Mouse (Mus musculus) kidney, embryonic 16.5 days (tissue): ENCODE data around the gene Bst2. TPM values are rescaled to one million over a fixed set of nuclear protein-coding genes. Genes with fewer than 3 reads are reported as not detected.
"Not testable (repeated sequence)": the region's sequence is repeated elsewhere in the genome, so short reads cannot be mapped to it uniquely, and the experiment has no call there.

ENCODE experiments used
- ATAC-seq: fragments of 200-750 bp; cut with Nextera tagmentation; 2 replicates; pipeline ENCODE4 v1.8.0; 2017; ENCODE audit warnings: moderate TSS enrichment; ENCODE audit not compliant: low FRiP score, low TSS enrichment
- H3K27ac ChIP-seq: fragments of 300-500 bp; sonication (generic); 2 replicates; pipeline ENCODE4 v1.5.1; 2014; ENCODE audit warnings: low read length
- H3K27me3 ChIP-seq: fragments of 300-500 bp; sonication (generic); 2 replicates; pipeline ENCODE4 v1.6.1; 2014; ENCODE audit warnings: low read length, control low read depth, mixed read lengths; ENCODE audit not compliant: insufficient read depth
- H3K36me3 ChIP-seq: fragments of 300-500 bp; sonication (generic); 2 replicates; pipeline ENCODE4 v1.6.1; 2014; ENCODE audit warnings: low read length, control low read depth, mixed read lengths; ENCODE audit not compliant: insufficient read depth
- H3K4me1 ChIP-seq: fragments of 300-500 bp; sonication (generic); 2 replicates; pipeline ENCODE4 v1.6.1; 2014; ENCODE audit warnings: low read length, control low read depth, mixed read lengths; ENCODE audit not compliant: insufficient read depth
- H3K4me2 ChIP-seq: fragments of 300-500 bp; sonication (generic); replicated peaks from 2 replicates; pipeline ENCODE4 v1.6.1; 2014; ENCODE audit warnings: low read depth, low read length
- H3K4me3 ChIP-seq: fragments of 300-500 bp; sonication (generic); 2 replicates; pipeline ENCODE4 v1.5.1; 2014; ENCODE audit warnings: mild to moderate bottlenecking, low read length
- H3K9ac ChIP-seq: fragments of 300-500 bp; sonication (generic); replicated peaks from 2 replicates; pipeline ENCODE4 v1.6.1; 2014; ENCODE audit warnings: low read length
- H3K9me3 ChIP-seq: fragments of 300-500 bp; sonication (generic); 2 replicates; pipeline ENCODE4 v1.6.1; 2016; ENCODE audit warnings: low read length, control low read depth
- WGBS: fragments of 180-500 bp; shearing (Covaris S2); extraction: QIAGEN DNeasy Blood & Tissue Kit; methylation state at CpG from one replicate; pipeline ENCODE4 v1.1.7; 2014; 5-methylcytosine and 5-hydroxymethylcytosine counted together
- polyA plus RNA-seq: library from polyadenylated mRNA; unstranded; fragments of >200 nt; fragmentation: Nextera tagmentation; extraction: Ambion mirVana; gene quantifications from 2 replicates; pipeline ENCODE4 v1.2.1, GENCODE M21; 2015

Gene Bst2
- polyA plus RNA-seq, 1 experiment from 2014 or later, result 55.6 TPM

GRCm38 (mm10) chr8:71526272-71526671, 11.0 kb downstream of the Bst2 start:
- Histone ChIP-seq H3K27me3 (peaks cover 16% of the 10 kb centered on the region), H3K36me3 (no peaks in the 10 kb centered on the region), H3K4me3 (no peak overlapping the region), H3K27ac (peak overlapping the region; percentile 71), H3K9ac (no peak overlapping the region), H3K9me3 (no peaks in the 10 kb centered on the region), H3K4me1 (peaks cover 24% of the 10 kb centered on the region), H3K4me2 (no peak overlapping the region)
- WGBS, result 32% methylated on average over 6 of the region's 6 CpGs
- ATAC-seq, result 0 out of 2 replicates have a peak, but pooled peaks have one; percentile 21

GRCm38 (mm10) chr8:71525226-71526050, 11.8 kb downstream of the Bst2 start, which contains the start of gene Ccdc194:
Ccdc194 (minus strand) TSS chr8:71525711.
- 14% methylated on average over 46 of the region's 46 CpGs for WGBS
- Histone ChIP-seq H3K4me3 (peak within 1 kb of the TSS; percentile 22), H3K36me3 (no peaks in the 10 kb centered on the region), H3K9me3 (no peaks in the 10 kb centered on the region), H3K27ac (peak within 1 kb of the TSS; percentile 71), H3K27me3 (peaks cover 16% of the 10 kb centered on the region), H3K9ac (peak within 1 kb of the TSS; percentile 48), H3K4me1 (peaks cover 24% of the 10 kb centered on the region), H3K4me2 (peak within 1 kb of the TSS; percentile 36)
- ATAC-seq, result no peak

GRCm38 (mm10) chr8:71521634-71522033, 15.6 kb downstream of the Bst2 start:
- Histone ChIP-seq H3K9ac (no peak overlapping the region), H3K9me3 (no peaks in the 10 kb centered on the region), H3K4me3 (no peak overlapping the region), H3K36me3 (no peaks in the 10 kb centered on the region), H3K27me3 (peaks cover 16% of the 10 kb centered on the region), H3K4me1 (peaks cover 23% of the 10 kb centered on the region), H3K27ac (no peak overlapping the region), H3K4me2 (peak overlapping the region; percentile 24)
- peak; percentile 93 for ATAC-seq
- 2% methylated on average over 17 of the region's 17 CpGs for WGBS

- not testable (repeated sequence) for H3K4me2 ChIP-seq, ATAC-seq, H3K27me3 ChIP-seq, H3K27ac ChIP-seq, H3K4me3 ChIP-seq, H3K9ac ChIP-seq, H3K9me3 ChIP-seq, H3K36me3 ChIP-seq
- WGBS, result 31% methylated on average over 10 of the region's 10 CpGs
- peaks cover 10% of the 10 kb centered on the region; the same call in 1 of the 2 replicates for H3K4me1 ChIP-seq
Measured at GRCm38 (mm10) chr8:71519037-71519825, 18.0 kb downstream of the Bst2 start.

GRCm38 (mm10) chr8:71516786-71517185, 20.5 kb downstream of the Bst2 start:
- Histone ChIP-seq H3K9ac (no peak overlapping the region; the same call in 1 of the 2 replicates), H3K9me3 (no peaks in the 10 kb centered on the region), H3K4me1 (peaks cover 9% of the 10 kb centered on the region; the same call in 1 of the 2 replicates), H3K27ac (peak overlapping the region; percentile 57; the same call in 1 of the 2 replicates), H3K27me3 (no peaks in the 10 kb centered on the region), H3K4me3 (no peak overlapping the region), H3K4me2 (no peak overlapping the region), H3K36me3 (no peaks in the 10 kb centered on the region)
- no peak for ATAC-seq
- 19% methylated on average over 6 of the region's 6 CpGs for WGBS

- no peak overlapping the region for H3K9ac ChIP-seq
- H3K4me3 ChIP-seq, result no peak overlapping the region
- no peaks in the 10 kb centered on the region for H3K9me3 ChIP-seq
- ATAC-seq, result no peak
- H3K27me3 ChIP-seq, result 0 out of 2 replicates have a peak, but pooled peaks cover 3% of the 10 kb centered on the region
- no peak overlapping the region for H3K27ac ChIP-seq
- H3K4me2 ChIP-seq, result no peak overlapping the region
- H3K4me1 ChIP-seq, result peaks cover 7% of the 10 kb centered on the region; the same call in 1 of the 2 replicates
- no peaks in the 10 kb centered on the region for H3K36me3 ChIP-seq
- 66% methylated on average over 5 of the region's 5 CpGs for WGBS
Measured at GRCm38 (mm10) chr8:71515043-71515442, 22.2 kb downstream of the Bst2 start.

GRCm38 (mm10) chr8:71513018-71513754, 24.1 kb downstream of the Bst2 start:
- H3K36me3 ChIP-seq, result no peaks in the 10 kb centered on the region
- no peaks in the 10 kb centered on the region for H3K9me3 ChIP-seq
- H3K4me3 ChIP-seq, result no peak overlapping the region
- ATAC-seq, result 0 out of 2 replicates have a peak, but pooled peaks have one; percentile 17
- 54% methylated on average over 12 of the region's 15 CpGs for WGBS
- peaks cover 14% of the 10 kb centered on the region for H3K27me3 ChIP-seq
- peaks cover 7% of the 10 kb centered on the region; the same call in 1 of the 2 replicates for H3K4me1 ChIP-seq
- no peak overlapping the region for H3K27ac ChIP-seq
- H3K9ac ChIP-seq, result no peak overlapping the region
- H3K4me2 ChIP-seq, result no peak overlapping the region

GRCm38 (mm10) chr8:71511644-71512043, 25.6 kb downstream of the Bst2 start, which contains the start of gene Plvap:
Plvap (minus strand) TSS chr8:71511752.
- Histone ChIP-seq H3K27ac (peak within 1 kb of the TSS; percentile 24; the same call in 1 of the 2 replicates), H3K4me3 (peak within 1 kb of the TSS; percentile 38), H3K9ac (peak within 1 kb of the TSS; percentile 39), H3K27me3 (peaks cover 30% of the 10 kb centered on the region), H3K9me3 (no peaks in the 10 kb centered on the region), H3K4me1 (peaks cover 7% of the 10 kb centered on the region), H3K4me2 (peak within 1 kb of the TSS; percentile 89), H3K36me3 (no peaks in the 10 kb centered on the region)
- ATAC-seq, result peak; percentile 71
- WGBS, result 33% methylated on average over 13 of the region's 14 CpGs

GRCm38 (mm10) chr8:71509316-71509715, 27.9 kb downstream of the Bst2 start:
- Histone ChIP-seq H3K4me3 (peak overlapping the region; percentile 38), H3K36me3 (no peaks in the 10 kb centered on the region), H3K9me3 (no peaks in the 10 kb centered on the region), H3K4me1 (peaks cover 6% of the 10 kb centered on the region), H3K9ac (0 out of 2 replicates have a peak overlapping the region, but pooled peaks have one; percentile 26), H3K27me3 (peaks cover 41% of the 10 kb centered on the region), H3K4me2 (peak overlapping the region; percentile 89), H3K27ac (no peak overlapping the region)
- ATAC-seq, result no peak
- 76% methylated on average over 2 of the region's 2 CpGs for WGBS
